Mouse (Mus musculus) CD4-positive helper T cell, adult 2 months (primary cell): ENCODE data around the gene Fam89a.

Source experiments
- DNase-seq: peaks from one replicate; pipeline ENCODE4 v3.0.0-alpha.2; 2012; ENCODE audit warnings: low read depth, missing footprints, low spot score

Gene Fam89a

DNA sequence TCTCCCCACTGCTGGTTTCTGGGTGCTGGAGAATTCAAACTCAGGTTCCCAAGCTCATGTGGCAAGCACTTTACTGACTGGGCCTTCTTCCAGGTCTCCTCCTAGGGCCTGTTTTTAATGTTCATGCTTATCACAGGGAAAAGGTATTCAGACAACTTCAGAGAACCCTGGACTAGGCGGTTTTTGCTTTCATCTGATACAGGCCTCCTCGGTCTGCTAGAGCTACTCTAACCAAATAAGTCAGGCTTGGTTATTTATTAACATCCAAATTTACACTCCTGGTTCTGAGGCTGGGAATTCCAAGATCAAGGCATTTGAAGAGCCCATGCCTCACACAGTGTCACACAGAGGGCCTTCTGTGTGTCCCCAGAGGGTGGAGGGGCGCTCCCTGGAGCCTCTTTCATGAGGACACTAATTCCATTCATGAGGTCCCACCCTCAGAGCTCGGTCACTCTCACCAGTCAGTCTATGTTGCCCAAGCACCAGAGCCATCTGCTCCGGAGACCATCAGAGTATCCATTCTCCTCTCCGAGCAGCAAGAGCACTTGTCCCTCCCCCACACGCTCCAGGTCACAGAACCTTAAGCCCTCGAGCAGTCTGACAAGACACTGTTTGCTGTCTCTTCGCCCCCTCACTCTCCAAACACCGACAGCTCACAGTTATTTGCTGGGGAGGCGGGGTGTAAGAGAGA lies 2.6 kb upstream of the Fam89a start:
- DNase-seq, result no peak

GRCm38 (mm10) chr8:124752325-124752862 lies 762 bp upstream of the Fam89a start:
- peak; percentile 42 for DNase-seq

DNA sequence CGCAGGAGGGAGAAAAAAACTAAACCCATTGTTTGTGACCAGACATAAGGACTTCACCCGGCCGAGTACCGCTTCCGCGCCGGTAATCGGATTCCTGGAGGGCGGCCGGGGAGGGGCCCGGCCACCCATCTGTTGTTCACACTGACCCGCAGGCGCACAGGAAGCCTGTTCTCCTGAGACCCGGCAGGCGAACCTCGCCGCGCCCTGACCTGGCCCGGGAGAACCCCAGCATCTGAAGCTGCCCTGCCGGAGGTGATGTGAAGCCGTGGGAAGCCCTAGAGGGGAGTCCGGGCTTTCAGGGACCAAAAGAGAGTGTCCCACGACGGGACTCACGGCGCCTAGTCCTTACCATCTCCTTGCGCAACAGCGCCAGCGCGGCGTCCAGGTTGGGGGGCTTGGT lies 441 bp downstream of the Fam89a start:
- no peak for DNase-seq

DNA sequence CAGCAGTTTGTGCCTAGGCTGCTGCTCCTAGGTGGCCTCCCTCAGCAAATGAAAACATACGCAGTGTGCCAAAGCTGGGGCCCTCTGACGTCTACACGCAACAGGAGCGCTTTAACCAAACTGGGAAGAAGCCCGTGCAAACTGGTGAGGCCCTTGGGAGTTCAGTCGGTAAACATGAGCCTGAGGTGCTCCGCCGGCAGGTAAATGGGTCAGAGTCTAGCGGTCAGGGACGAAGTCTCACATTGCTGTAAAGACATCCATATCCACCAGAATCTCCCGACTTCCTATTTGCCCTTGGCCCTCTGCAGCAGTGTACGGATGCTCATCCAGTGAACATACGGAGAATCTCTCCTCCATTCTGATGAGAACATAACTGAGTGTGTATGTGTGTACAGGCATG lies 5.0 kb downstream of the Fam89a start:
- DNase-seq, result no peak

- DNase-seq, result peak; percentile 48
Measured at GRCm38 (mm10) chr8:124739268-124739667, 12.4 kb downstream of the Fam89a start.

- no peak for DNase-seq
Measured at GRCm38 (mm10) chr8:124735371-124735911, 16.2 kb downstream of the Fam89a start.

GRCm38 (mm10) chr8:124732828-124733227 lies 18.8 kb downstream of the Fam89a start:
- DNase-seq, result no peak

GRCm38 (mm10) chr8:124724301-124724700 lies 27.3 kb downstream of the Fam89a start:
- DNase-seq, result no peak

DNA sequence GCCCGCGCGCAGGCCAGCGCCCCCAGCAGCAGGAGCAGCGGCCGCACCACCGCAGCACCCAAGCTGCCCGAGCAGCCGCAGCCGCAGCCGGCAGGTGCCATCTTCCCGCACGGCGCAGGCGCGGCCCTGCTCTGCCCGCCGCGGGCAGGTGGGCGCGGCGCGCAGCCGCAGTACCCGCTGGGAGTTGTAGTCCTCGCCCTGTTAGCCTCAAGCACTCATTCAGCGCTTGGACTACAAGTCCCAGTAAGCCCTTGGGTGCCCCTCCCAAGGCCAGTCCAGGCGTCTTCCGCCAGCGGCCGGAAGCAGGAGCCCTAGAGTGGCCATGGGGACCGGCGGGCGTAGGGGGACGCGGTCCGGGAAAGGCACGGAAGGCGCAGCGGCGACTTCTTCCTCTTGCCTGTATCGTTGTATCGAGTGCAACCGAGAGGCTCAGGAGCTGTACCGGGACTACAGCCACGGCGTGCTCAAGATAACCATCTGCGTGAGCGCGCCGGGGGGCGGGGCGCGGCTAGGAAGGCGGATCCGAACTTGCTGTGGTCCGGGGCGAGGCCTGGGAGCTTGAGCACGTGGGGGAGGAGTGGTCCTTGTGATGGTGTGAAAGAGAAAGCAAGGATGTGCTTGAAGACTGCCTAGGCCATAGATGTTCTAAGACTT lies 29.6 kb downstream of the Fam89a start, which contains the start of the genes Ttc13 and Arv1:
Gene Ttc13, minus strand, starts transcription at position 122 of the 654 bp plus-strand sequence.
Gene Arv1, plus strand, starts transcription at position 278 of the 654 bp plus-strand sequence.
- DNase-seq, result peak; percentile 99

DNA sequence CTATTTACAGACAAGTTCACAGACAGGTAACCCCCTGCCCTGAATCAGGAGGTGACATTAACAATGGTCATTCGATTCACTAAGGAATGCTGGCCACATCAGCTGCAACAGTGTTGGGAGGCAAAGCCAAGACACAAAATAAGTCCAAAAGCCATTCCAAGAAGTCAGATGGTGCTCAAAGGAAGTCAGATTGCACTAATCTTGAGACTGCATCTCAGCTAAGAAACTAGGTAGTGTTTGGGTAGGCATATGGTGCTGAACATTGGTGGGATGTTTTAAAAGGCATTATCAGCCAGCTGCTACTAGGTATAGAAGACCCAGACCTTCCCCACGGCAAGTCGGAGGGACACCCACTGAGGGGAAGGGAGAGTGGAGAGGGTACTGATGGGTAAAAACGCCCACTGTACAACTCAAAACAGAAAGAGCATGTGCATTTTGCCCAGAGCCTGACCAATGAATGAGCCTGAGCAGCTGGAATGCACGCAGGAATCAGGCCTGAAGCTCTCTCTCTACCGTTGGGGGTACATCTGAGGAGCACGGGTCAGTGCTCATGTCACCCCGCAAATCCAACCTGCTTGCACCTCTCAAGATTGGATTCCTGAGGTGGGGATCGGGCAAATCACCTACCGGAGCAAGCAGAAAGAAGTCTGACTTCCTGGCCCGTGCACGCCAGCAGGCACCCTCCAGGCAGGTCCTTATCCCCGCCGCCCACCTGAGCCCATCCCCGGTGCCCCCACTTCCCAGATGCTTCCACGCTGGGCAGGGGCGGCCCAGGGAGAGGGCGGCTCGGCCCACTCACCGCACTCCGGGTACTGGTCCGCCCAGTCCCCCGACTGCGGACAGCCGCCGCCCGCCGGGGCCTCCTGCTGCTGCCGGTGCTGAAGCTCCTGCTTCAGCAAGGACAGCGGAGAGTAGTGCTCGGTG lies 30.4 kb downstream of the Fam89a start:
- DNase-seq, result no peak

- peak; percentile 34 for DNase-seq
Measured at GRCm38 (mm10) chr8:124720133-124720532, 31.5 kb downstream of the Fam89a start.

- no peak for DNase-seq
Measured at GRCm38 (mm10) chr8:124715736-124716135, 35.9 kb downstream of the Fam89a start.

- no peak for DNase-seq
Measured at GRCm38 (mm10) chr8:124713207-124713606, 38.4 kb downstream of the Fam89a start.

DNA sequence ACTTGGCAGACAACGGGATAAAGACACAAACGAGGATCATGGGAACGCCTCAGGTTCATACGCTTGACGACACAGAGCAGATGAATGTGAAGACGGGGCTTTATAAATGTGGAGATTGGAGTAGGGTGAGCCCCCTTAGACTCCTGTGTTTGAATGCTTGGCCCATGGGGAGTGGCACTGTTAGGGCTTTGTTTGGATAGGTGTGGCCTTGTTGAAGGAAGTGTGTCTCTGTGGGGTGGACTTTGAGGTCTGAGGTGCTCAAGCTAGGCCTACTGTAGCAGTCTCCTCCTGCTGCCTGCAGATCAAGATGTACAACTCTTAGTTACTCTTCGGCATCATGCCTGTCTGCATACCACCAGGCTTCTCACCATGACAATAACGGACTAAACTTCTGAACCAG lies 45.8 kb downstream of the Fam89a start:
- no peak for DNase-seq

- no peak for DNase-seq
Measured at GRCm38 (mm10) chr8:124704376-124704775, 47.3 kb downstream of the Fam89a start.

DNA sequence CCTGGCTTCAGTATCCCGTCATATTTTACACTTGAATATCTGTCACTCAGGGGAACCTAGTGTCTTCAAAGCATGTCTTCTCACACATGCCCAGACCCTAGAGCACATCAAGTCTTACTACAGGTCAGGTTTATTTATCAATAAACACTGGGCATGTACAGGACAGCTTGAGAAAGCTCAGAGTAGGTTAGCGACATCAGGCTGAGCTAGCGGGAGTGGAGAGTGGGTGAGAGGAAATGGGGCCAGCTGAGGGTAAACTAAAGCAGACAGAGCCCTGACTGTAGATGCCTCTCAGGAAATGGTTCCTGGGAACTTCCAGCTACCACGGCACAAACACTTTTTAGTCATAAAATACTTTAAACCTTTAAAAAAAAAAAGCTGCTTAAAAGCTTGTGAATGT lies 48.1 kb downstream of the Fam89a start:
- DNase-seq, result peak; percentile 34

GRCm38 (mm10) chr8:124702183-124702582 lies 49.4 kb downstream of the Fam89a start:
- DNase-seq, result no peak

GRCm38 (mm10) chr8:124701023-124701422 lies 50.6 kb downstream of the Fam89a start:
- DNase-seq, result peak; percentile 86

- DNase-seq, result peak; percentile 34
Measured at GRCm38 (mm10) chr8:124700271-124700670, 51.4 kb downstream of the Fam89a start.

- no peak for DNase-seq
Measured at GRCm38 (mm10) chr8:124695424-124696100, 56.1 kb downstream of the Fam89a start.

- DNase-seq, result no peak
Measured at GRCm38 (mm10) chr8:124691706-124692105, 59.9 kb downstream of the Fam89a start.
